Mouse (Mus musculus): ENCODE measurements around the gene Klhl36. TPM values are rescaled to one million over a fixed set of nuclear protein-coding genes. Genes with fewer than 3 reads are reported as not detected.
A peak's percentile ranks its signal among the peaks of the same experiment; 100 is the strongest.

Gene Klhl36
- total and polyA plus RNA-seq, 2 experiments from 2014 or later, result 6.7 to 10.0 TPM

DNA sequence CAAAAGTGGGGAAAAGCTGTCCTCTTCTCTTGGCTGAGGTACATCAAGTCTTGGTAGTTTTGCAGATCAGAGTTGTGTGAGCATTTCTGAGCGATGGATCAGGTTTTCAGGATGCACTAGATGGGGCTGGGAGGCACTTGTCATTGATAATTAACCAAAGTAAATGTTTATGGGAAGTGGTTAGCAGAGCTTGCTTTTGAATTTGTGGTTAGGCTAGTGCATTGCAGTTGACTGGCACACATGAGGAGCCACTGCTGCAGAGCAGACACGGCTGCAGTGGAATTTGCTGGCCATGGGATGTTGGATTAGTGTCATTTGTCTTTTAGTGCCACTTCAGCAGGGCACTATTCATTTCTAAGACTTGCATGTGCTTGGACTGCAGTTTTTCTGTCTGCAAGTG is 52.1 kb downstream of the Klhl36 start:
- Histone ChIP-seq H3K9me3 (replicated peaks; ENCODE audit: control insufficient read depth, low read length) (no peaks in the 10 kb centered on the region), H3K4me2 (ENCODE audit: low read depth, low read length) (no peak overlapping the region), H3K36me3 (replicated peaks; ENCODE audit: control insufficient read depth, insufficient read depth, low read length) (no peaks in the 10 kb centered on the region), H3K9ac (replicated peaks; ENCODE audit: low read depth, low read length) (no peak overlapping the region), H3K4me3 (ENCODE audit: low read depth, low read length) (no peak overlapping the region), H3K27me3 (ENCODE audit: control insufficient read depth, insufficient read depth, low read length) (0 out of 2 replicates have a peak, but pooled peaks cover 3% of the 10 kb centered on the region), H3K27ac (ENCODE audit: low read depth) (no peak overlapping the region), H3K4me1 (ENCODE audit: control insufficient read depth, insufficient read depth) (peaks cover 34% of the 10 kb centered on the region)
- 44% methylated on average over 2 of the region's 2 CpGs for WGBS
- no peak for ATAC-seq (ENCODE audit: insufficient read depth, low read depth)
- TF ChIP-seq EP300 (IDR thresholded peaks at IDR 0.05; ENCODE audit: low read depth), result no peak
- TF ChIP-seq CTCF (IDR thresholded peaks at IDR 0.05; ENCODE audit: low read depth), result no peak
- no peak for DNase-seq (ENCODE audit: low spot score)

DNA sequence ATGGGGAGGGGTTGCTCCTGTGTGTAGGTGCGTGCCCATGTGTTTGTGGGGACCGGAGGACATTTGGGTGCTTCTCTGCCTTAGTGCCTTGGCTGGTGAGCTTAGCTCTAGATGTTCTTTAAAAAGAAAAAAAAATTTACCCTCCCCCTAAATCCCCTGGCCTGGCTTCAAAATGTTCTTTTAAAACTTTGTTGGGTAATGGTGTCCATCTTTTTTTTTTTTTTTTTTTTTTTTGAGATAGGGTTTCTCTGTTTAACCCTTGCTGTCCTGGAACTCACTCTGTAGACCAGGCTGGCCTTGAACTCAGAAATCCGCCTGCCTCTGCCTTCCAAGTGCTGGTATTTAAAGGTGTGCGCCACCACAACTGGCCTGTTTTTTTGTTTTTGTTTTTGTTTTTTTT is 53.2 kb downstream of the Klhl36 start:
- ATAC-seq (ENCODE audit: insufficient read depth, low read depth) (no peak), DNase-seq (ENCODE audit: low spot score) (no peak)
- Histone ChIP-seq H3K4me3 (ENCODE audit: low read depth, low read length) (no peak overlapping the region), H3K27ac (ENCODE audit: low read depth) (no peak overlapping the region), H3K27me3 (ENCODE audit: control insufficient read depth, insufficient read depth, low read length) (no peaks in the 10 kb centered on the region), H3K4me2 (ENCODE audit: low read depth, low read length) (no peak overlapping the region), H3K4me1 (ENCODE audit: control insufficient read depth, insufficient read depth) (peaks cover 34% of the 10 kb centered on the region), H3K9ac (replicated peaks; ENCODE audit: low read depth, low read length) (no peak overlapping the region), H3K9me3 (replicated peaks; ENCODE audit: control insufficient read depth, low read length) (no peaks in the 10 kb centered on the region), H3K36me3 (replicated peaks; ENCODE audit: control insufficient read depth, insufficient read depth, low read length) (no peaks in the 10 kb centered on the region)
- 83% methylated on average over 4 of the region's 4 CpGs for WGBS
- TF ChIP-seq EP300 (IDR thresholded peaks at IDR 0.05; ENCODE audit: low read depth) (no peak), CTCF (IDR thresholded peaks at IDR 0.05; ENCODE audit: low read depth) (no peak)

- no peak for TF ChIP-seq EP300 (IDR thresholded peaks at IDR 0.05; ENCODE audit: low read depth)
- TF ChIP-seq CTCF (IDR thresholded peaks at IDR 0.05; ENCODE audit: low read depth), result no peak
- Histone ChIP-seq H3K27me3 (ENCODE audit: control insufficient read depth, insufficient read depth, low read length) (no peaks in the 10 kb centered on the region), H3K36me3 (replicated peaks; ENCODE audit: control insufficient read depth, insufficient read depth, low read length) (no peaks in the 10 kb centered on the region), H3K4me1 (ENCODE audit: control insufficient read depth, insufficient read depth) (peaks cover 30% of the 10 kb centered on the region), H3K4me2 (ENCODE audit: low read depth, low read length) (no peak overlapping the region), H3K9me3 (replicated peaks; ENCODE audit: control insufficient read depth, low read length) (no peaks in the 10 kb centered on the region), H3K4me3 (ENCODE audit: low read depth, low read length) (no peak overlapping the region), H3K27ac (ENCODE audit: low read depth) (no peak overlapping the region), H3K9ac (replicated peaks; ENCODE audit: low read depth, low read length) (0 out of 2 replicates have a peak overlapping the region, but pooled peaks have one; percentile 11)
- DNase-seq (ENCODE audit: low spot score) (no peak), ATAC-seq (ENCODE audit: insufficient read depth, low read depth) (no peak)
- whole genome bisulfite sequencing, result 72% methylated on average over 16 of the region's 16 CpGs
Observed at GRCm38 (mm10) chr8:119916237-119916892, 54.3 kb downstream of the Klhl36 start.

GRCm38 (mm10) chr8:119917415-119917814 is 55.3 kb downstream of the Klhl36 start:
- Histone ChIP-seq H3K4me2 (ENCODE audit: low read depth, low read length) (no peak overlapping the region), H3K4me3 (ENCODE audit: low read depth, low read length) (no peak overlapping the region), H3K9ac (replicated peaks; ENCODE audit: low read depth, low read length) (no peak overlapping the region), H3K9me3 (replicated peaks; ENCODE audit: control insufficient read depth, low read length) (no peaks in the 10 kb centered on the region), H3K4me1 (ENCODE audit: control insufficient read depth, insufficient read depth) (peaks cover 20% of the 10 kb centered on the region), H3K36me3 (replicated peaks; ENCODE audit: control insufficient read depth, insufficient read depth, low read length) (no peaks in the 10 kb centered on the region), H3K27me3 (ENCODE audit: control insufficient read depth, insufficient read depth, low read length) (no peaks in the 10 kb centered on the region), H3K27ac (ENCODE audit: low read depth) (no peak overlapping the region)
- ATAC-seq (ENCODE audit: insufficient read depth, low read depth), result no peak
- WGBS, result 85% methylated on average over 3 of the region's 3 CpGs
- no peak for DNase-seq (ENCODE audit: low spot score)
- TF ChIP-seq CTCF (IDR thresholded peaks at IDR 0.05; ENCODE audit: low read depth), result no peak
- TF ChIP-seq EP300 (IDR thresholded peaks at IDR 0.05; ENCODE audit: low read depth), result no peak

GRCm38 (mm10) chr8:119918155-119918567 is 56.1 kb downstream of the Klhl36 start:
- no peak for DNase-seq (ENCODE audit: low spot score)
- no peak for ATAC-seq (ENCODE audit: insufficient read depth, low read depth)
- Histone ChIP-seq H3K4me1 (ENCODE audit: control insufficient read depth, insufficient read depth) (peaks cover 17% of the 10 kb centered on the region; the same call in 1 of the 2 replicates), H3K27ac (ENCODE audit: low read depth) (no peak overlapping the region), H3K4me2 (ENCODE audit: low read depth, low read length) (no peak overlapping the region), H3K36me3 (replicated peaks; ENCODE audit: control insufficient read depth, insufficient read depth, low read length) (no peaks in the 10 kb centered on the region), H3K9me3 (replicated peaks; ENCODE audit: control insufficient read depth, low read length) (no peaks in the 10 kb centered on the region), H3K9ac (replicated peaks; ENCODE audit: low read depth, low read length) (no peak overlapping the region), H3K27me3 (ENCODE audit: control insufficient read depth, insufficient read depth, low read length) (no peaks in the 10 kb centered on the region), H3K4me3 (ENCODE audit: low read depth, low read length) (no peak overlapping the region)
- TF ChIP-seq CTCF (IDR thresholded peaks at IDR 0.05; ENCODE audit: low read depth), result no peak
- no peak for TF ChIP-seq EP300 (IDR thresholded peaks at IDR 0.05; ENCODE audit: low read depth)
- 6% methylated on average over 1 of the region's 1 CpGs for WGBS

DNA sequence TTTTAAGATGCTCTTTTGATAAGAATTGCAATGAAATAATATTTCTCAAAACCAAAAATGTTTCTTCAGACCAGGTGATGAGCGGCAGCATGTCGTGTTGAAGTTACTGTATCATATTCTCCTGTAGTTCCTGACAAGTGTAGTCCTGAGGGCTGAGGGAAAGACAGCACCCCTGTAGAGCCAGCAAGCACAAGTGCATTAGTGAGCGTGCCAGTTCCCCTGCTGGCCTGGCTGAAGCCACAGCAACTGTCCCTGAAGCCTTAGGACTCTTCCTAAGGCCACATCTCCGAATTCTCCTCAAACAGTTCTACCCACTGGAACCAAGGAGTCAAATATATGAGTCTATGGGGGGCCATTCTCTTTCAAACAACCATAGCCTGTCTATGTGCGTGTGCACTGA is 61.2 kb downstream of the Klhl36 start:
- ATAC-seq (ENCODE audit: insufficient read depth, low read depth) (no peak), DNase-seq (ENCODE audit: low spot score) (no peak)
- Histone ChIP-seq H3K9ac (replicated peaks; ENCODE audit: low read depth, low read length) (no peak overlapping the region), H3K27me3 (ENCODE audit: control insufficient read depth, insufficient read depth, low read length) (no peaks in the 10 kb centered on the region), H3K4me3 (ENCODE audit: low read depth, low read length) (no peak overlapping the region), H3K9me3 (replicated peaks; ENCODE audit: control insufficient read depth, low read length) (no peaks in the 10 kb centered on the region), H3K36me3 (replicated peaks; ENCODE audit: control insufficient read depth, insufficient read depth, low read length) (no peaks in the 10 kb centered on the region), H3K4me2 (ENCODE audit: low read depth, low read length) (no peak overlapping the region), H3K27ac (ENCODE audit: low read depth) (no peak overlapping the region), H3K4me1 (ENCODE audit: control insufficient read depth, insufficient read depth) (peaks cover 18% of the 10 kb centered on the region; the same call in 1 of the 2 replicates)
- WGBS, result 92% methylated on average over 5 of the region's 5 CpGs
- no peak for TF ChIP-seq CTCF (IDR thresholded peaks at IDR 0.05; ENCODE audit: low read depth)
- no peak for TF ChIP-seq EP300 (IDR thresholded peaks at IDR 0.05; ENCODE audit: low read depth)

Data from heart, postnatal 0 days (tissue).